Mouse (Mus musculus): ENCODE data around the gene Mctp1. TPM values are rescaled to one million over a fixed set of nuclear protein-coding genes. Genes with fewer than 3 reads are reported as not detected.
"Not testable (repeated sequence)": the region's sequence is repeated elsewhere in the genome, so short reads cannot be mapped to it uniquely, and the experiment has no call there.

The Mctp1 gene
- total RNA-seq, 2 experiments from 2014 or later: 31.9 to 36.7 TPM

DNA sequence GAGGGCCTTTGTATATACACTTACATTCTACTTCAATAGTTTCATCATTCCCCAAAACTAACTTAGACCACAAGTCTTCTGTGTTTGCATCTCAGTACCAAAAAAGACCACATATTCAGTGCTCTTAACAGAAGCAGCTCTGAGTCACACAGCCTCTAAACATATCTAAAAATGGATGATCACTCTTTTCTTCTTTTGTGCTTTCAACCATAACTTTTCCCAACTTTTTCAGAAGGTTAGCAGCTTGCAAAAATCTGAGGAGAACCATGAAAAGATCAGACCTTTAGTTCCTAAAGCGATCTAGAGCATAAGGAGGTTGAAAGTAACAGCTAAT, 512.1 kb downstream of the Mctp1 start:
- intact Hi-C loops (cut with DNase I): no loop called here

DNA sequence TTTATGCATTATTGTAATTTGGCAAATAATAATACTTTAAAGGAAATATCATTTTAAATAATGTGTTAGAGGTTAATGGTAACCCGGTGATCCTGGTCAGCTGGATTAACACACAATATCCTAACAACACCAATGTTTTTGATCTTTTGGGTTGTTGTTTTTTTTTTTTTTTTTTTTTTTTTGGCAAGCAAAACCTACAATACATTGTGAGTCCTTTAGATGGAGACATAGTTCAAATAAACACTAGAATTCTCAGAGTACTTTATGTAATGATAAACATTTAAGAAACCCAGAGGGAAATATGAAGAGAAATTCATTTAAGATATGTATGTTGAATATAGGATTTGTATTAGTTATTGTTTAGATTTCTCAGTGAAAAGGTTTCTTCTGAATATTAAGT, 534.0 kb downstream of the Mctp1 start:
- DNase-seq: no peak
- intact Hi-C loops (cut with DNase I): no loop called here

More for the DNA sequence above, 512.1 kb downstream of the Mctp1 start:
- DNase-seq: no peak

DNA sequence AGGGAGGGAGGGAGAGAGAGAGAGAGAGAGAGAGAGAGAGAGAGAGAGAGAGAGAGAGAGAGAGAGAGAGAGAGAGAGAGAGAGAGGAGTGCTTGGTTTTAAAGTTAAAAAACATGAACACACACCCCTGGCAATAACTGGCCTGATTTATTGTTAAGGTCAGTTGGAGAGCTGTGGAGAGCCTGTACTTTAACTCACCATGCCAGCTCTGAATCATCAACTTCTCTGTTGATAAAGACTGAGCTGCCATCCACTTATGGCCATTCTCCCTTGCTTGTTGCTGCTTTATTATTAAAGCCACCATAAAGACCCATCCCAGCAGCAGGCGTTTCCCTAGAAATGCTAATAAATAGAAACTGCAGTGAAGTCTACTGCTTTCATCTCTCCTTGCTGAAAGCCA, 542.5 kb downstream of the Mctp1 start:
- no peak for DNase-seq
- intact Hi-C loops (cut with DNase I): no loop called here

DNA sequence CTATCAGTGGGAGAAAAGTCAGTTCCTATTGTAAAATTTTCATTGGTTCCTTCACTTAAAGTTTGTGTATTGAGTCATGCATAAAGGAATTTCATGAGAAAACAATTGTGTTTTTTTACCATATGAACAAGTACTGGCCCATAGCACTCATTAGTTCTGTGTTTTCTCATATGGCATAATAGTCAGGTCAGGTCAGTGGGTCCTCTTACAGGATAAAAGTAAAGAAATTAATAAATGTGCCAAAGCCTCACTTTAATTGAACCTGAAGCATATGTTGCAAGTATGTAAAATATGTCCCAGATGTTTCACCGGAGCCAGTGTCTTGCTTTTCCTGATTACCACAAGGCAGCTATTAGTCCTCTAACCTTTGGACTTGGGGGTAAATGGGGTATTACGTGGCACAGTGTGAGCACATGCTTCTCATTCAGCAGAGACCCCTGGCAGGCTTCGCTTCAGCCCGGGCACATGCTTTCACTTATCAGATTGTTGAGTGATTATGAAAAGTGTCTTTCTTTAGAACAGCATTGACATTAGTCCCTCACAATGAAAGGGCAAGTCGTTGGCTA, 543.6 kb downstream of the Mctp1 start:
- DNase-seq: no peak
- intact Hi-C loops (cut with DNase I): no loop called here

DNA sequence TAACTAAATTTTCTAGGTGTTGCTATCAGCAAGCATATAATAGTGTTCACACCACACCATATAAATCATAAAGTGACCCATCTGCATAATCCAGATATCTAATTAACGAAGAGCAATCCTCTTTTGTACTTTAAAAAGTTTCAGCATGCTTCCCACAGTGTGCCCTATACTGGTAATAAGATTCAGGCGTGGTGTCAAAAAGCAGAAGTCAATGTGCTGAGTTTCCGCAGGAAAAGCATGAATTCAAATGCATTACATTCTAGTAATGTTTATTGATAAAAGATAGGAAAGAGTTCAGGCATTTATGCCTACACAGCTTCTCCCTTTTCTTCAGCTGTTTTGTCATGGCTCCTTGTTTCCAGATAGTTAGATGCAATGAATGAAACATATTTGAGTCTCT, 544.8 kb downstream of the Mctp1 start:
- intact Hi-C loops (cut with DNase I): no loop called here
- no peak for DNase-seq

DNA sequence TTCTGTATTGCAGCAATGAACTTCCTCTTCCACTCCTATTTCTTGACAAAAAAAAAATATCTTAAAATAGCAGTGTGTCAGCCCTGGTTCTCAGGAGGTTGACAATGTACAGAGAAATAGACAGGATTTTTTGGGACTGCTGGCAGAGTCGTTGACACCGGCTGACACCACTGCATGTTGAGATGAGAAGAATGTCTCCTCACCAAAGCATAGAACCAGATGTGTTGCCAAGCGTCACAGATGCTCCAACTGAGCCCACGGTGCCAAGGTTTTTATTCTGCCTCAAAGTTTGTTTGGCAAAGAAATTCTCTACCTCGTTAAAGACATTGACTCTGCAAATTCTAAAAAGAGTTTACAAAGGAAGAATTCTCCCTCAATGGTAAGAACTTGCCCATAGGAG, 548.6 kb downstream of the Mctp1 start:
- intact Hi-C loops (cut with DNase I): no loop called here

DNA sequence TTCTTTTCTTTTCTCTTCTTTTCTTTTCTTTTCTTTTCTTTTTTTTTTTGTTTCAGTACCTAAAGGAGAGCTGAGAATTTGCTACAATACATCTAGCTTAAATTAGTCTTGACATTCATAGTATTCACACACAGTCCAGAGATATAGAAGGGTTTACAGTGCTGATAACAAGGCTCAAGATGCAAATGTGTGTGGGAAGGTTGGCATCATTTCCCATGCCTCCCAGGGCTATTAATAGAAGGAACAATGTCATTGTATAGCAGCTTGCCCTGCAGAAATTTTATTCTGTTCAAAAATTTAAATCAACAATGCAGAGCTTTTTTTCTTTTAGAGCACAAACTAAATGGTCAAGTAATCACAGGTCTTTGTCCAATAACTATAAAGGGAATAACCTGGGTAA, 564.9 kb downstream of the Mctp1 start:
- no peak for DNase-seq
- intact Hi-C loops (cut with DNase I): no loop called here

More for the DNA sequence above, 548.6 kb downstream of the Mctp1 start:
- no peak for DNase-seq

DNA sequence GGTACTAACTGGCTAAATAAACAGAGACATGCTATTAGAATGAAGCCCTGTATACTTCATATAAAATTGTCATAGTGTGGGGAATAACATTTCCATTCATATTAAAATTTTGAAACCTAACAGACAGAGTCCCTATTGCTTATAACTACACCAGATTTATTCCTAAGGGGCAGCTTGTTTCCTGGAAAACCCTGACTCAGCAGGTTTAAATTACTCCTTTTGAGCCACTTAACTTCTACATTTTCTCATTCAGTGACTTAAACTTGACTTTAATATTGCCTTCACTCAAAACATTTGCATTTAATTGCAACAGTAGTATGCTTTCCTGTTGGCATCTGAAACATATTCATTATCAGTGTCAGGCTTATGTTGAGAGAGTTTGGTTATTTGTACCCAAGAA, 583.3 kb downstream of the Mctp1 start:
- DNase-seq: no peak
- intact Hi-C loops (cut with DNase I): no loop called here

DNA sequence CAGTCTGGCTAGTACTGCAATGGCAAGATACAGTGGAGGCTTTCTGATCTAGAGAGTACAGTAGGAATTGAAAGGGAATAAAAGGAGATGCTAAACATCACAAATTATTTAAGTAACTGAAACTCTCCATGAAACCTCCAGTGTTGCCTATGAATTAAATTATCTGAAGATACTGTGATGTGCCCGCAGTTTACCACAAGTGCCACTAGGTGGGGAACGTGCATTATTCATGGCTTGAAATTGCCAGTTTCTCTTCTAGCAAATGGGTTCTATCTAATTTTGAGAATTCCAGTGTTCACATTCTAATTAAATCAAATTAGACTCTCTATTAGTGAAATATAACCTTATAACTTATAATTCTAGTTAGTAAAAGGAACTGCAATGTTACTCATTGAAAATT, 585.1 kb downstream of the Mctp1 start:
- DNase-seq: peak; percentile 43
- intact Hi-C loops (cut with DNase I): no loop called here

DNA sequence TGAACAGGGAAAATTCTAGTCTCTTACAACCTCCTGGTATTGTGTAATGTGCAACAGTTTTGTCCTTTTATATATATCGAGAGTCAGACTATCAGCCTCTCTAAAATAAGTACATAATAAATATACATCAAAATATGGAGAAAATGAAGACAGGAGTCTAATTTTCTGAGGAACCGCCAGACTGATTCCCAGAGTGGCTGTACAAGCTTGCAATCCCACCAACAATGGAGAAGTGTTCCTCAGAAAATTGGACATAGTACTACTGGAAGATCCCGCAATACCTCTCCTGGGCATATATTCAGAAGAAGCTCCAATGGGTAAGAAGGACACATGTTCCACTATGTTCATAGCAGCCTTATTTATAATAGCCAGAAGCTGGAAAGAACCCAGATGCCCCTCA, 586.7 kb downstream of the Mctp1 start:
- intact Hi-C loops (cut with DNase I): loop anchor here (10.0 kb wide), 1 partner anchor 1204 kb away; no protein-coding TSS in a partner anchor
- DNase-seq: not testable (repeated sequence)

DNA sequence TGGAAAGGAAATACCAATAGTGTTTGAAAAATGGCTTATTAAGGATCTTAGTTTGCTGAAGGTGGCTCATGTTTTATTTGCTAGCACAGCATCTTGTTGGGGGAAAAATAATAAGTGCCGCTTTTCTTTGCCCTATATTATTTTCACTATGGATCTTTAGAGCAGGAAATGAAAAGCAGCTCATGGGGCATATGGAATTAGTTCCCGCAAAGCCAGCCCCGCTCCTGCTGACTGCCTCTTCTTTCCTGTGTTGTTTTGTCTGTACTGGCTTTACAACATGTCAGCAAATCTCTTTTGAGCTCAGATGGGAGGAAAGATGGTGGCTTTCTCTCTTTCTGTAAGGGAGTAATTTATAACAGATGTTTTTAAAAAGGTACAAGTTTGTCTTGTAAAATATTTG, 618.3 kb downstream of the Mctp1 start:
- intact Hi-C loops (cut with DNase I): no loop called here
- no peak for DNase-seq

DNA sequence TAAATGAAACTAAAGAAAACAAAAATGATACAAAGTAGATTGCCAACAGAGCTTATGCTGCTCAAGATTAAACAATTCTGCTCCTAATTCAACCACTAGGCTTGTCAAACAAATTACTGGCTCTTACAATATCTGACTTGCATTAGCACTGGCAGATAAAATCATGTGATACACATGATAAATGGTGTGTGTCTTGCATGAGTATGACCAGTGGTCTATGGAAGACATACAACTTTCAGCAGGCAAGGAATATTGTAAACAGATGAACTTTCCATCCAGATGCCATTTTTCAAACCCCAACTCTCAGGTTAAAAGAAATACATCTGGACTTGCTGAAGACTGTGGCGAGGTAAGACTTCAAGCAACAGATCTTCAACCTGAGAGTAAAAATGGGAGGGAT, 619.3 kb downstream of the Mctp1 start:
- intact Hi-C loops (cut with DNase I): no loop called here
- no peak for DNase-seq

DNA sequence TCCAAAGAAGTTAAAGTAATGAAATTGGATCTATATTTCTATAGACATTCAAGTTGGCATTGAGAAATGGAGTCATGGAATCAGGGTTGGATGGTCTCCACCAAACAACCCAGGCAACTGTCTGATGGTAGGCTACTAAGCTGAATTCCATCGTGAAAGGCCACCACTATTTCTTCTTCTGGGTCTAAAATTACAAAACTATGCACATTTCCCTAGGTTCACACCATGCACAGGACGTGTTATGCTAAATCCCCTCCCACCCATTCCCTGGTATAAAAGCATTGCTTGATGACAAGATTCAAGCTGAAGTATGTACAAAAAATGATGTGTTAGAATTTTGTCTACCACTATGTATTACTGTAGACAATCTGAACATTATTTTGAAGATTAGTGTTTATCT, 634.5 kb downstream of the Mctp1 start:
- no peak for DNase-seq
- intact Hi-C loops (cut with DNase I): loop anchor here (10.0 kb wide), 1 partner anchor 484 kb away; no protein-coding TSS in a partner anchor

DNA sequence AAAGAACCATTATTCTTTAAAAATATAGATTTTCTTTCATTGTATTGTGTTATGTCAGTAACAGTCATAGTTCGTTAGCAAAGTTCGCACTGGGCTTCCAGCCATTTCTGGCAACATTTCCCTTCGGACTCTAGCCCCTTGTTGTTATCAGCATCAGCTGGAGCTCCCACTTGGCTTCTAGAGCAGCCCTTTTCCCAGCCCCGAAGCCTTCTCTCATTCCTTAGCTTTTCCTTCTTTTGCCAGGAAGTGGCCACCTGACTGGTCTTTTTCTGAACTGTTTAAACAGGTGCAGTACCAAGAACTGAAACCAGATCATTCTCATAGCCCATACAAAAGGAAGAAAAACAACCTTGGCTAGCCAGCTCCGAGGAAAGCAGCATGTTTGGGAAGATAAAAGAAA, 645.3 kb downstream of the Mctp1 start:
- DNase-seq: no peak
- intact Hi-C loops (cut with DNase I): no loop called here

DNA sequence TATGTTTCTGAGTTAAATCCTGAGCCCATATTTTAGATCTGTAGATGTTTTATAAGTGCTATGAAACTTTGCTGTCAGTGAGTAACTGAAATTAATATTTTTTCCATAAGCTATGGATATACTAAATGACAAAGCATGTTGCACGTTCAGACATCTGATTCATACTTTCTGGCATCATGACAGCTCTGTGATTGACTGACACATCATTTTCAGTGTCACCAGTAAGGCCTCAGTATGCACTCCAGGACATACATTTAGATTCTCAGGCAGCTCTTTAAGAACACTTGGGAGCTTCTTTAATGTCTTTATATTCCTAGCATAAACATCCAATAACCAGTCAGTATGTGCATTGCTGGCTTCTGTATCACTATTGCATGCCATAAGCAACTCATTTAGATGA, 659.0 kb downstream of the Mctp1 start:
- intact Hi-C loops (cut with DNase I): loop anchor here (10.0 kb wide), 2 partner anchors 199 to 351 kb away; no protein-coding TSS in a partner anchor
- DNase-seq: no peak

DNA sequence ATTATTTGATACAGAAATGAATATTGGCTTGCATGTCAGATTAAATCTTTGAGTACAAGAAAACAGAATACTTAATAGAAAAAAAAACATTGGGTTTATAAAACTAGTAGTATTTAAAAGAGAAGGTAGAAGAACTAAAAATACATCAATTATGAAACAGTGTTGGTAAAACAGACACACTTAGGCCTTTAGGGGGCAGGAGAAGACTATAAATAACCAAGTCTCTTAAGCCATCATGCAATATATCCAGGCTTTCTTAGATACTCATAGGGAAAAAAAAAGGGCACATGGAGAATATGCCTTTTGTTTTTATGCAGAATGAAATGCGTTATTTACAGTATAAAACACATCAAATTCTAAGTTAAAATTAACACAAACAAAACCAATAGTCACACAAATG, 661.0 kb downstream of the Mctp1 start:
- DNase-seq: no peak
- intact Hi-C loops (cut with DNase I): loop anchor here (5.0 to 10.0 kb wide), 3 partner anchors 201 to 1147 kb away; no protein-coding TSS in a partner anchor

DNA sequence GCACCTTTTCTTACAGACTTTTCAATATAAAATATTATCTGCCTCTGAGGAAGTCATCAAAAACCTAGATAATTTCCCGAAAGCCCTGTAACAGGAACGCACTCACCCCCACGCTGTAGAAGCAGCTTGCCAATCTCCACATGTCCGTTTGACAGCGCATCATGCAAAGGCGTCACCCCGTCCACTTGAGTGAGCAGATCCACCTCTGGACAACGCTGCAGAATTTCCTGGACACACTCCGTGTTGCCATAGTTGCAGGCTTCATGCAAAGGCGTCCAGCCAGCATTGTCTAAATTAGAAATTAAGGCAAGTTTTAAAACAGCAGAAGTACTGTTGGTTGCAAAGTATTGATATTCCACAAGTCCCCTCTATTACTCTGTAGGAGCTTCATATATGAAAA, 662.1 kb downstream of the Mctp1 start:
- DNase-seq: peak; percentile 64
- intact Hi-C loops (cut with DNase I): loop anchor here (5.0 to 10.0 kb wide), 3 partner anchors 202 to 1146 kb away; no protein-coding TSS in a partner anchor

DNA sequence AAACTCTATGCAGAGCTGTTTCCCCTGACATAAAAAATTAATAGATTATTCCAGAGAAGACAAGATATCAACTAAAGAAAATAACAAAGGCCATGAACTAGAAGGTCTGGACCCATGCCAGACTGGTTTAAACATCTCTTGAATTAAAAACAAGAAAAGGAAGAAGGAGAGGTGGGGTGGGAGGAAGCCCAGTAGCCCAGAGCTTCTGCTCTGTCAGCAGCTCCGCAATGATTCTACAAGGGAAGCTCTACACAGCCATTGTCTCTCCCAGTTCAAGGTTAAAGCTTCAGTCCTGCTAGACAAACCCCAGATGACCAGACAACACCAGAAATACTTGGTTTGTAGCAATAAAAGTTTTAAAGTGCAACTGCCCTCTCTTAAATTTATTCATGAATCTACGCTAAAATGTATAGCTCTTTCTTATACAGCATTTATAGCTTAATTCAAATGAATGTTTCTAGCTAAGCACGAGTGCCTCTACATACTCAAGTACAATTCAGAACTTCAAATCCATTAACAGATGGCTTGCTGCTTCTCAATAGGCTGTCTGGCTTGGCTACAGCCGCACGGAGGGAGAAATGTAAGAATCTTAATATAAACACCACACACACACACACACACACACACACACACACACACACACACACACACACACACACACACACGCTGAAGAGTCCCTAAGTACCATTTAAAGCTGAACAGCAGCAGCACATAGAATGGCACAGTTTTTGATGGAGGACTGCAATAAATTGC, 663.0 kb downstream of the Mctp1 start:
- DNase-seq: peak; percentile 37
- intact Hi-C loops (cut with DNase I): loop anchor here (5.0 to 10.0 kb wide), 3 partner anchors 203 to 1145 kb away; no protein-coding TSS in a partner anchor

DNA sequence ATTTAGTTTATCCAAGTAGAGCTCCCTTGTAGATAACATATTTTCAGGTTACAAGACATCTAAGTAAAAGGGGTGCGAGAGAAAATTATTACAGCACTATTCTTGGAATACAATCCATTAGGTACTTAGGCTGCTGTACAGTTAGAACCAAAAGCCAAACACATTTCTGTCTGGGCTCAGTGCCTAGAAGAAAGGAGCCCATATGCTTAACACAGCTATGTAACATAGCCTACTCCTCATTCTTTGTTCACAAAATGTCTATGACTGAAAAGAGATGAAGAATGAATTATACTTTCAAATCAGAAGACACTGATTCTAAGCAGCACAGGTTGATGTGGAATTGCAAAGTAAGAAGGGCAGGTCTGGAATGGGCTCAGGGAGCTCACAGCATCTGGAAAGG, 664.1 kb downstream of the Mctp1 start:
- peak; percentile 20 for DNase-seq
- intact Hi-C loops (cut with DNase I): loop anchor here (5.0 to 10.0 kb wide), 3 partner anchors 204 to 1144 kb away; no protein-coding TSS in a partner anchor

DNA sequence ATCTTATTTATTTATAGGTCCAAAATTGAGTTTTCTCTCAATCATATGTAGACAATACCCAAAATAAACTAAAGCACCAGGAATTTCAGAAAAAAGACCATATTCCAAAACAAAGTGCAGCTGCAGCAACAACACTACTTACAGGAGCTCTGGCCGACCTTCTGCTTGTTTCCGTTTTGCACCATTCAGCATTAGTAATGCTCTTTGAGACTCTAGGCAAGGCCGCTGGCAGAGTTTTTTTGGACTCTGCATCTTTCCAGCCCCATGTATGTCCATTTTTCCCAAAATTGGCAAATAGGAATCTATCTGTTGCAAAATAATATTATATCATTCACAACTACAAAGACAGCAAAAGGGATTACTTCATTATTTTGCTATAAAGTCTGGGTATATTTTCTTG, 665.4 kb downstream of the Mctp1 start:
- intact Hi-C loops (cut with DNase I): loop anchor here (5.0 to 10.0 kb wide), 3 partner anchors 205 to 1143 kb away; no protein-coding TSS in a partner anchor
- DNase-seq: no peak

DNA sequence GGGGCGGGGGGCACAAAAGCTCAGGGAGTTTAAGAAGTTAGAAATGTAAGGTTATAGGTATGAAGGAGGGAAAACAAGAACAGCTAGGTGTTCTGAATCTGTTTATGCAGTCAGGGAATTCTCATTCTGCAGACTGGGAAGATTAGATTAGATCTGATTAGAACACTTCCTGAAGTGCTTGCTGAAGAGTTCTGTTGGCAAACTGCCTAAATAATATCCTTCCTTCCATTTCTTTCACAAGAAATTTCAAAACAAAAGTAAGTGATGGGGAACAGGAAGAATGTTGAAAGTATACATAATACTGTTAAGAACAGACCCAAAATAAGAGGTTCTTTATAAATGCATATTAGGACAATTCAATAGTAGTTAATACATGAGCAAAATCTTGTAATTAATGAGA, 678.9 kb downstream of the Mctp1 start:
- intact Hi-C loops (cut with DNase I): no loop called here

DNA sequence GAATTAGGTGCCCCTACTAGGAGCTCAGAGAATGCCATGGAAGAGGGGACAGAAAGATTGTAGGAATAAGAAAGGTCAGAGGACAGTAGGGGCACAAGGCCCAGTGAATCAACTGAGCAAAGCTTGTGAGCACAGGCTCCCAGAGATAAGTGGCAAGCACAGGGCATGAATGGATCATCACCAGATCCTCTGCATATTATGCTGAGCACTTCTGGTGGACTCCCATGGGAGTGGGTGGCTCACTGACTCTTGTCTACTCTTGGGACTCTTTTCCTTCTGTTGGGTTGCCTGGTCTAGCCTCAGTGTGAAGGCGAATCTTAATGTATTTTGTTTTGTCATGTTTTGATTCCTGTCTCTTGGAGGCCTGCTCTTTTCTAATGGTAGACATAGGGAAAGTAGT, 684.5 kb downstream of the Mctp1 start:
- no peak for DNase-seq
- intact Hi-C loops (cut with DNase I): no loop called here

More for the DNA sequence above, 678.9 kb downstream of the Mctp1 start:
- no peak for DNase-seq
